ENCODE assay signal across 14 mouse cellular contexts in the genomic region with DNA sequence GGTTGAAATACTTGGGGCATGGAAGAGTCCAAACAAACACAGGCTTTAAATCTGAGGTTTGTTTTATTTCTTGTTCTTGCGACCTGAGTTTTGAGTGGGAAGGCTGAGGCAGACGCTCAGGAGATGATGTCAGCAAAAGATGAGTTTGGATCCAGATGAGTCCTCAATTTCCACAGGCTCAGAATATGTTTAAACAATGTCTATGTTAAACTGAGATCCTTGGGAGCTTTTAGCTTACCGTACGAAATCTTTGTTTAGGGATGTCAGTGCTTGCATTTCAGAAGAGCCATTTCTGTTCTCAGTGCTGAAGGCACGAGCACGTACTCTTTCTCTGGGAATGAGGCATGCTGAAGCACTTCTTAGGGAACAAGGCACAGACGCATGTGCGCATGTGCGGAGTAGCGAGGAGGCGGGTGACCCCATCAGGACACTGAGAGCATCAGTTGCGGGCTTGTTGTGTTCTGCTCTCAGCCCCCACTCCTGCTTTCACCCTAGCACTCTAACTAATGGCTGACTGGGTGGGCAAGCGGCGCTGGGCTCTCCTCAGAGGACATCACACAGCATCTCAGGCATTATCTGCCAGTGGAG.
A peak's percentile ranks its signal among the peaks of the same experiment; 100 is the strongest.
DNase-seq lines count a peak whose midpoint lies in the region; ATAC-seq and TF ChIP-seq lines count a peak whose summit lies in the region.
"Had no signal": no experiment of that assay in that cellular context is flagged by ENCODE, and none has a peak within 500 bp of the region (broad histone marks: within the 10 kb centered on the region; RNA-seq: fewer than 3 reads in every experiment).

No protein-coding gene starts in this region.

- 0 out of 2 replicates have a peak, but pooled peaks have one; percentile 43 for ATAC-seq in hindbrain, embryonic 14.5 days (ENCODE audit: low FRiP score)
- ATAC-seq in hindbrain, embryonic 16.5 days, result no peak
- no peak for ATAC-seq in neural tube, embryonic 11.5 days (ENCODE audit: insufficient read depth, low FRiP score, low TSS enrichment)
- no peak for ATAC-seq in neural tube, embryonic 15.5 days (ENCODE audit: low FRiP score)
- ATAC-seq in stomach, postnatal 0 days (ENCODE audit: low FRiP score, low TSS enrichment), result 0 out of 2 replicates have a peak, but pooled peaks have one; percentile 29

- no peak for DNase-seq in hindbrain, embryonic 14.5 days (ENCODE audit: low spot score)
- DNase-seq in neural tube, embryonic 11.5 days (ENCODE audit: low spot score), result peak; percentile 24
- DNase-seq in left cerebral cortex, postnatal 36 days (ENCODE audit: low spot score in 2 of 2), result peak; percentile 50 to 65
- no peak for DNase-seq in stomach, postnatal 0 days (ENCODE audit: low spot score)
- DNase-seq in urinary bladder, postnatal 4 days (ENCODE audit: low spot score in 2 of 2), result no peak
- DNase-seq in gastrocnemius, adult 2 months, result no peak
- DNase-seq: cerebellum, adult 18-20 months; heart, adult 18-20 months; heart, postnatal 4 days; kidney, adult 8-10 months had no signal

- H3K27me3 ChIP-seq in hindbrain, embryonic 14.5 days (ENCODE audit: control insufficient read depth, insufficient read depth, low read length), result no peaks in the 10 kb centered on the region
- H3K27me3 ChIP-seq in hindbrain, embryonic 16.5 days (replicated peaks; ENCODE audit: control insufficient read depth, insufficient read depth, low read length), result no peaks in the 10 kb centered on the region
- H3K27me3 ChIP-seq in neural tube, embryonic 11.5 days (ENCODE audit: control insufficient read depth, insufficient read depth, low read length), result no peaks in the 10 kb centered on the region
- H3K27me3 ChIP-seq in neural tube, embryonic 15.5 days (replicated peaks), result no peaks in the 10 kb centered on the region
- H3K27me3 ChIP-seq in stomach, postnatal 0 days (ENCODE audit: control insufficient read depth, insufficient read depth, low read length), result no peaks in the 10 kb centered on the region
- H3K27me3 ChIP-seq: stomach, embryonic 15.5 days had no signal

- H3K36me3 ChIP-seq in hindbrain, embryonic 14.5 days (replicated peaks; ENCODE audit: control insufficient read depth, insufficient read depth), result no peaks in the 10 kb centered on the region
- H3K36me3 ChIP-seq in hindbrain, embryonic 16.5 days (ENCODE audit: control insufficient read depth, insufficient read depth, low read length), result no peaks in the 10 kb centered on the region
- H3K36me3 ChIP-seq in neural tube, embryonic 11.5 days (ENCODE audit: control insufficient read depth, insufficient read depth, low read length), result no peaks in the 10 kb centered on the region
- peaks cover 7% of the 10 kb centered on the region; the same call in 1 of the 2 replicates for H3K36me3 ChIP-seq in neural tube, embryonic 15.5 days
- H3K36me3 ChIP-seq in stomach, postnatal 0 days (ENCODE audit: control insufficient read depth, insufficient read depth, low read length), result no peaks in the 10 kb centered on the region
- H3K36me3 ChIP-seq: embryonic facial prominence, embryonic 13.5 days; stomach, embryonic 15.5 days had no signal

- intact Hi-C loops in left cerebral cortex, postnatal 36 days (cut with DNase I), result no loop called here
- intact Hi-C loops in gastrocnemius, adult 2 months (cut with DNase I), result no loop called here

- H3K4me3 ChIP-seq in hindbrain, embryonic 14.5 days (replicated peaks; ENCODE audit: low read length), result no peak overlapping the region
- H3K4me3 ChIP-seq in hindbrain, embryonic 16.5 days (ENCODE audit: low read length), result no peak overlapping the region
- no peak overlapping the region for H3K4me3 ChIP-seq in neural tube, embryonic 11.5 days (ENCODE audit: low read depth, low read length)
- no peak overlapping the region for H3K4me3 ChIP-seq in neural tube, embryonic 15.5 days (replicated peaks)
- no peak overlapping the region for H3K4me3 ChIP-seq in stomach, postnatal 0 days (ENCODE audit: low read depth, low read length)
- no peak overlapping the region for H3K4me3 ChIP-seq in gastrocnemius, adult 2 months
- H3K4me3 ChIP-seq: embryonic facial prominence, embryonic 13.5 days; stomach, embryonic 15.5 days had no signal

- 70% methylated on average over 14 of the region's 14 CpGs for WGBS in hindbrain, embryonic 14.5 days
- WGBS in hindbrain, embryonic 16.5 days, result 77% methylated on average over 14 of the region's 14 CpGs
- 83% methylated on average over 14 of the region's 14 CpGs for WGBS in neural tube, embryonic 11.5 days
- WGBS in neural tube, embryonic 15.5 days, result 76% methylated on average over 14 of the region's 14 CpGs
- WGBS in stomach, postnatal 0 days, result 56% methylated on average over 14 of the region's 14 CpGs

- H3K4me2 ChIP-seq in hindbrain, embryonic 14.5 days (replicated peaks), result no peak overlapping the region
- H3K4me2 ChIP-seq in hindbrain, embryonic 16.5 days (ENCODE audit: low read length), result no peak overlapping the region
- H3K4me2 ChIP-seq in neural tube, embryonic 11.5 days (ENCODE audit: low read depth), result no peak overlapping the region
- no peak overlapping the region for H3K4me2 ChIP-seq in neural tube, embryonic 15.5 days
- no peak overlapping the region; the same call in 1 of the 2 replicates for H3K4me2 ChIP-seq in stomach, postnatal 0 days (replicated peaks; ENCODE audit: low read depth)
- H3K4me2 ChIP-seq: embryonic facial prominence, embryonic 13.5 days; stomach, embryonic 15.5 days had no signal

- no peak overlapping the region for H3K27ac ChIP-seq in hindbrain, embryonic 14.5 days
- no peak overlapping the region for H3K27ac ChIP-seq in hindbrain, embryonic 16.5 days (ENCODE audit: low read depth, low read length)
- H3K27ac ChIP-seq in neural tube, embryonic 11.5 days (ENCODE audit: low read depth, low read length), result no peak overlapping the region
- H3K27ac ChIP-seq in neural tube, embryonic 15.5 days (replicated peaks), result no peak overlapping the region
- no peak overlapping the region for H3K27ac ChIP-seq in stomach, postnatal 0 days (replicated peaks)
- H3K27ac ChIP-seq in gastrocnemius, adult 2 months, result no peak overlapping the region
- H3K27ac ChIP-seq: embryonic facial prominence, embryonic 13.5 days; stomach, embryonic 15.5 days had no signal

- no peak overlapping the region for H3K9ac ChIP-seq in hindbrain, embryonic 14.5 days
- no peak overlapping the region for H3K9ac ChIP-seq in hindbrain, embryonic 16.5 days (ENCODE audit: low read depth, low read length)
- H3K9ac ChIP-seq in neural tube, embryonic 11.5 days (ENCODE audit: low read length), result no peak overlapping the region
- H3K9ac ChIP-seq in neural tube, embryonic 15.5 days (replicated peaks), result no peak overlapping the region
- no peak overlapping the region for H3K9ac ChIP-seq in stomach, postnatal 0 days (ENCODE audit: low read length)
- H3K9ac ChIP-seq: embryonic facial prominence, embryonic 13.5 days; stomach, embryonic 15.5 days had no signal

- no peaks in the 10 kb centered on the region for H3K9me3 ChIP-seq in hindbrain, embryonic 14.5 days (ENCODE audit: control insufficient read depth, low read length)
- no peaks in the 10 kb centered on the region for H3K9me3 ChIP-seq in hindbrain, embryonic 16.5 days (ENCODE audit: control insufficient read depth, low read length)
- no peaks in the 10 kb centered on the region for H3K9me3 ChIP-seq in neural tube, embryonic 11.5 days (ENCODE audit: control insufficient read depth, low read length)
- H3K9me3 ChIP-seq in neural tube, embryonic 15.5 days (replicated peaks), result no peaks in the 10 kb centered on the region
- H3K9me3 ChIP-seq in stomach, postnatal 0 days (ENCODE audit: control insufficient read depth, low read length), result no peaks in the 10 kb centered on the region
- H3K9me3 ChIP-seq: embryonic facial prominence, embryonic 13.5 days; stomach, embryonic 15.5 days had no signal

- TF ChIP-seq CTCF in stomach, postnatal 0 days (IDR thresholded peaks at IDR 0.05; ENCODE audit: low read depth), result no peak
- TF ChIP-seq CTCF in gastrocnemius, adult 2 months (IDR thresholded peaks at IDR 0.05), result no peak

- no peaks in the 10 kb centered on the region for H3K4me1 ChIP-seq in hindbrain, embryonic 14.5 days (replicated peaks; ENCODE audit: control insufficient read depth, insufficient read depth, low read length)
- no peaks in the 10 kb centered on the region for H3K4me1 ChIP-seq in hindbrain, embryonic 16.5 days (ENCODE audit: control insufficient read depth, insufficient read depth, low read depth, low read length)
- no peaks in the 10 kb centered on the region for H3K4me1 ChIP-seq in neural tube, embryonic 11.5 days (ENCODE audit: control insufficient read depth, insufficient read depth, low read length)
- no peaks in the 10 kb centered on the region for H3K4me1 ChIP-seq in neural tube, embryonic 15.5 days
- H3K4me1 ChIP-seq in stomach, postnatal 0 days (replicated peaks; ENCODE audit: control insufficient read depth, insufficient read depth), result no peaks in the 10 kb centered on the region
- H3K4me1 ChIP-seq: embryonic facial prominence, embryonic 13.5 days; stomach, embryonic 15.5 days had no signal

- TF ChIP-seq EP300 in stomach, postnatal 0 days (optimal IDR thresholded peaks at IDR 0.05), result no peak

Comparison
In these comparisons a context has a peak if more than half of its experiments do, and no peak if none do; other contexts are left out.
1. ATAC-seq: peak in hindbrain, embryonic 14.5 days (single experiment) and stomach, postnatal 0 days (single experiment); none in hindbrain, embryonic 16.5 days (single experiment), neural tube, embryonic 11.5 days (single experiment) and neural tube, embryonic 15.5 days (single experiment).
2. DNase-seq: peak in neural tube, embryonic 11.5 days (single experiment) and left cerebral cortex, postnatal 36 days (2 of 2); none in hindbrain, embryonic 14.5 days (single experiment), stomach, postnatal 0 days (single experiment), urinary bladder, postnatal 4 days (0 of 2) and gastrocnemius, adult 2 months (single experiment).